Mouse (Mus musculus) hindbrain, postnatal 0 days (tissue): ENCODE measurements at regions not wholly inside any gene's neighbourhood (a gene's known extent, or its start where the extent isn't known, plus 50 kb on each side); places are given as distances from the start of the nearest gene placed in this dataset.

Experiments
- ATAC-seq: fragments of 200-750 bp; cut with Nextera tagmentation; 2 replicates; pipeline ENCODE4 v1.8.0; 2017; ENCODE audit warnings: mild to moderate bottlenecking, moderate TSS enrichment, moderate library complexity
- DNase-seq: peaks from one replicate; pipeline ENCODE4 v3.0.0-alpha.2; 2015; ENCODE audit warnings: low spot score
- H3K27ac ChIP-seq: fragments of 300-500 bp; sonication (generic); 2 replicates; pipeline ENCODE4 v1.5.1; 2014; ENCODE audit warnings: mild to moderate bottlenecking
- H3K27me3 ChIP-seq: fragments of 300-500 bp; sonication (generic); 2 replicates; pipeline ENCODE4 v1.6.1; 2014; ENCODE audit warnings: low read length, mixed read lengths; ENCODE audit not compliant: insufficient read depth
- H3K36me3 ChIP-seq: fragments of 300-500 bp; sonication (generic); 2 replicates; pipeline ENCODE4 v1.6.1; 2014; ENCODE audit warnings: low read length, mixed read lengths; ENCODE audit not compliant: insufficient read depth
- H3K4me1 ChIP-seq: fragments of 300-500 bp; sonication (generic); 2 replicates; pipeline ENCODE4 v1.6.1; 2014; ENCODE audit warnings: antibody characterized with exemption, low read length, mixed read lengths; ENCODE audit not compliant: insufficient read depth
- H3K4me2 ChIP-seq: fragments of 300-500 bp; sonication (generic); 2 replicates; pipeline ENCODE4 v1.6.1; 2014; ENCODE audit warnings: low read depth, mild to moderate bottlenecking, low read length, moderate library complexity, mixed read lengths
- H3K4me3 ChIP-seq: fragments of 300-500 bp; sonication (generic); 2 replicates; pipeline ENCODE4 v1.5.1; 2014; ENCODE audit warnings: low read length
- H3K9ac ChIP-seq: fragments of 300-500 bp; sonication (generic); replicated peaks from 2 replicates; pipeline ENCODE4 v1.6.1; 2014; ENCODE audit warnings: mild to moderate bottlenecking, low read length, moderate library complexity, mixed read lengths
- H3K9me3 ChIP-seq: fragments of 300-500 bp; sonication (generic); 2 replicates; pipeline ENCODE4 v1.6.1; 2016; ENCODE audit warnings: low read length, mixed read lengths
- CTCF ChIP-seq: IDR thresholded peaks from 2 replicates; pipeline ENCODE4 v1.5.1; 2016; ENCODE audit warnings: antibody characterized with exemption, control low read depth, low read depth
- WGBS: fragments of 180-500 bp; shearing (Covaris S2); extraction: QIAGEN DNeasy Blood & Tissue Kit; methylation state at CpG from one replicate; pipeline ENCODE4 v1.1.7; 2014; 5-methylcytosine and 5-hydroxymethylcytosine counted together

- Histone ChIP-seq H3K27me3 (no peaks in the 10 kb centered on the region), H3K9ac (no peak overlapping the region), H3K9me3 (no peaks in the 10 kb centered on the region), H3K4me1 (no peaks in the 10 kb centered on the region), H3K4me3 (no peak overlapping the region), H3K4me2 (no peak overlapping the region), H3K36me3 (no peaks in the 10 kb centered on the region), H3K27ac (no peak overlapping the region)
- TF ChIP-seq CTCF, result no peak
- DNase-seq (no peak), ATAC-seq (no peak)
- whole genome bisulfite sequencing, result 53% methylated on average over 6 of the region's 6 CpGs
Measured at GRCm38 (mm10) chr1:88875356-88875755, 173.3 kb upstream of the Arl4c start.

- H3K9ac ChIP-seq, result no peak overlapping the region
- WGBS, result 88% methylated on average over 11 of the region's 11 CpGs
- H3K4me1 ChIP-seq, result no peaks in the 10 kb centered on the region
- no peaks in the 10 kb centered on the region for H3K36me3 ChIP-seq
- H3K9me3 ChIP-seq, result no peaks in the 10 kb centered on the region
- ATAC-seq (no peak), DNase-seq (no peak)
- H3K4me3 ChIP-seq, result no peak overlapping the region
- no peak overlapping the region for H3K27ac ChIP-seq
- no peak for TF ChIP-seq CTCF
- no peak overlapping the region for H3K4me2 ChIP-seq
- no peaks in the 10 kb centered on the region for H3K27me3 ChIP-seq
Measured at GRCm38 (mm10) chr1:88877441-88877840, 175.4 kb upstream of the Arl4c start.

- TF ChIP-seq CTCF, result no peak
- Histone ChIP-seq H3K4me3 (no peak overlapping the region), H3K4me1 (no peaks in the 10 kb centered on the region), H3K9ac (no peak overlapping the region), H3K36me3 (no peaks in the 10 kb centered on the region), H3K27me3 (no peaks in the 10 kb centered on the region), H3K27ac (no peak overlapping the region), H3K4me2 (no peak overlapping the region), H3K9me3 (no peaks in the 10 kb centered on the region)
- ATAC-seq (no peak), DNase-seq (no peak)
- WGBS, result 85% methylated on average over 10 of the region's 10 CpGs
Measured at GRCm38 (mm10) chr1:88878831-88879230, 176.8 kb upstream of the Arl4c start.

- 83% methylated on average over 5 of the region's 5 CpGs for WGBS
- no peak overlapping the region for H3K27ac ChIP-seq
- no peak for DNase-seq
- H3K4me1 ChIP-seq, result no peaks in the 10 kb centered on the region
- no peak for ATAC-seq
- no peak overlapping the region for H3K4me2 ChIP-seq
- H3K9ac ChIP-seq, result no peak overlapping the region
- H3K27me3 ChIP-seq, result no peaks in the 10 kb centered on the region
- no peaks in the 10 kb centered on the region for H3K36me3 ChIP-seq
- H3K4me3 ChIP-seq, result no peak overlapping the region
- H3K9me3 ChIP-seq, result no peaks in the 10 kb centered on the region
- TF ChIP-seq CTCF, result no peak
Measured at GRCm38 (mm10) chr1:88879367-88879766, 177.3 kb upstream of the Arl4c start.

- Histone ChIP-seq H3K4me1 (no peaks in the 10 kb centered on the region), H3K4me3 (no peak overlapping the region), H3K4me2 (no peak overlapping the region), H3K27ac (no peak overlapping the region), H3K9ac (no peak overlapping the region), H3K36me3 (no peaks in the 10 kb centered on the region), H3K9me3 (no peaks in the 10 kb centered on the region), H3K27me3 (no peaks in the 10 kb centered on the region)
- ATAC-seq (no peak), DNase-seq (peak; percentile 6)
- TF ChIP-seq CTCF, result no peak
- 70% methylated on average over 4 of the region's 4 CpGs for WGBS
Measured at GRCm38 (mm10) chr1:88891041-88891440, 179.2 kb upstream of the Sh3bp4 start.

- Histone ChIP-seq H3K9ac (no peak overlapping the region), H3K4me3 (no peak overlapping the region), H3K27me3 (no peaks in the 10 kb centered on the region), H3K36me3 (no peaks in the 10 kb centered on the region), H3K4me1 (no peaks in the 10 kb centered on the region), H3K27ac (no peak overlapping the region), H3K4me2 (no peak overlapping the region), H3K9me3 (no peaks in the 10 kb centered on the region)
- 83% methylated on average over 8 of the region's 8 CpGs for WGBS
- no peak for DNase-seq
- ATAC-seq, result no peak
- no peak for TF ChIP-seq CTCF
Measured at GRCm38 (mm10) chr1:88902426-88902825, 167.8 kb upstream of the Sh3bp4 start.

- H3K9me3 ChIP-seq, result no peaks in the 10 kb centered on the region
- no peaks in the 10 kb centered on the region for H3K36me3 ChIP-seq
- DNase-seq (no peak), ATAC-seq (no peak)
- H3K4me2 ChIP-seq, result no peak overlapping the region
- H3K9ac ChIP-seq, result no peak overlapping the region
- no peak overlapping the region for H3K4me3 ChIP-seq
- no peaks in the 10 kb centered on the region for H3K27me3 ChIP-seq
- no peak overlapping the region for H3K27ac ChIP-seq
- 79% methylated on average over 14 of the region's 14 CpGs for WGBS
- no peak for TF ChIP-seq CTCF
- H3K4me1 ChIP-seq, result peaks cover 9% of the 10 kb centered on the region; the same call in 1 of the 2 replicates
Measured at GRCm38 (mm10) chr1:88907766-88908463, 162.3 kb upstream of the Sh3bp4 start.
